8 mouse cellular contexts compared by ENCODE assay signal in the genomic region with DNA sequence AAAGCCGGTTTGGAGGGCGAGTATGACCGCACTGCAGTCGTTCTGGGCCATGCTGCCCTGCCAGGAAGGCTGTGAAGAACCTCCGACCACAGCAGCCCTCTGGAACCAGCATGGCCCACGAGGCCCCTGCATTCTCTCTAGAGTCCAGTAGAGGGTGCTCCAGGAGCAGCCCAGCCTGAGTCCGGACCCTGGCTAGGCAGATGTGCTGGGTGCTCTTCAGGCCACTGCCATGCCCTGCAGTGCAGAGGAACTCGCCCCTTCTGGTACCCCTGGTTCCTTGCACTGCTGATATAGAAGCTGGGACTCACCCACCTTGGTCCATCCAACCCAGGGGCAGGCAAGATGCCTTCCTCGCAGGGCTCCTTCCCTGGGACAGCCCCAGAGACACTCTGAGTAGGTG. TPM values are rescaled to one million over a fixed set of nuclear protein-coding genes. Genes with fewer than 3 reads are reported as not detected.
DNase-seq lines count a peak whose midpoint lies in the region; ATAC-seq and TF ChIP-seq lines count a peak whose summit lies in the region.

No protein-coding gene starts in this region.

- H3K79me2 ChIP-seq in C2C12 (ENCODE audit: control insufficient read depth, insufficient read depth), result no peaks in the 10 kb centered on the region
- H3K79me2 ChIP-seq in MEL (ENCODE audit: control insufficient read depth, insufficient read depth, low read length, poor library complexity), result no peaks in the 10 kb centered on the region

- H3K4me3 ChIP-seq in C2C12 (ENCODE audit: insufficient read depth, poor library complexity, severe bottlenecking) (no peak overlapping the region), MEL (ENCODE audit: control insufficient read depth in 1 of 2, insufficient read depth in 1 of 2, low read depth in 2 of 2, low read length in 2 of 2) (no peak overlapping the region)
- no peak overlapping the region for H3K4me3 ChIP-seq in forebrain, embryonic 16.5 days (replicated peaks; ENCODE audit: low read length)
- H3K4me3 ChIP-seq in liver, embryonic 11.5 days (ENCODE audit: low read depth, low read length), result no peak overlapping the region
- no peak overlapping the region for H3K4me3 ChIP-seq in neural tube, embryonic 11.5 days (ENCODE audit: low read depth, low read length)

- WGBS in forebrain, embryonic 16.5 days, result 13% methylated on average over 9 of the region's 9 CpGs
- 12% methylated on average over 9 of the region's 9 CpGs for WGBS in liver, embryonic 11.5 days
- WGBS in neural tube, embryonic 11.5 days, result 16% methylated on average over 9 of the region's 9 CpGs

- no peak for TF ChIP-seq EP300 in MEL (IDR thresholded peaks at IDR 0.05; ENCODE audit: low read depth in 1 of 2, low read length in 2 of 2)

- no peaks in the 10 kb centered on the region for H3K4me1 ChIP-seq in MEL (ENCODE audit: control insufficient read depth in 1 of 2, insufficient read depth in 2 of 2, low read length in 2 of 2)
- no peaks in the 10 kb centered on the region for H3K4me1 ChIP-seq in forebrain, embryonic 16.5 days (replicated peaks; ENCODE audit: control insufficient read depth, insufficient read depth, low read length)
- H3K4me1 ChIP-seq in liver, embryonic 11.5 days (replicated peaks; ENCODE audit: control insufficient read depth, insufficient read depth, low read length), result no peaks in the 10 kb centered on the region
- no peaks in the 10 kb centered on the region for H3K4me1 ChIP-seq in neural tube, embryonic 11.5 days (ENCODE audit: control insufficient read depth, insufficient read depth, low read length)

- ATAC-seq in forebrain, embryonic 16.5 days, result peak; percentile 73
- peak; percentile 47; the same call in 1 of the 2 replicates for ATAC-seq in liver, embryonic 11.5 days (replicated peaks; ENCODE audit: low FRiP score)
- ATAC-seq in neural tube, embryonic 11.5 days (ENCODE audit: insufficient read depth, low FRiP score, low TSS enrichment), result peak; percentile 78
- no peak; the same call in 1 of the 2 replicates for ATAC-seq in monocyte, adult 5-6 weeks (replicated peaks; ENCODE audit: insufficient number of reproducible peaks, low FRiP score, low TSS enrichment, poor library complexity, severe bottlenecking)

- no peaks in the 10 kb centered on the region for H3K9me3 ChIP-seq in MEL (replicated peaks; ENCODE audit: insufficient read depth, low read length)
- no peaks in the 10 kb centered on the region; the same call in 1 of the 2 replicates for H3K9me3 ChIP-seq in forebrain, embryonic 16.5 days (ENCODE audit: control insufficient read depth, low read length)
- H3K9me3 ChIP-seq in liver, embryonic 11.5 days (ENCODE audit: control insufficient read depth, low read length), result no peaks in the 10 kb centered on the region
- H3K9me3 ChIP-seq in neural tube, embryonic 11.5 days (ENCODE audit: control insufficient read depth, low read length), result no peaks in the 10 kb centered on the region

- H3K79me3 ChIP-seq in C2C12 (ENCODE audit: low read depth), result no peaks in the 10 kb centered on the region

- H3K27me3 ChIP-seq in C2C12 (ENCODE audit: control insufficient read depth, insufficient read depth, insufficient read length) (peaks cover 88% of the 10 kb centered on the region), MEL (ENCODE audit: control insufficient read depth in 1 of 2, insufficient read depth in 2 of 2, low read length in 2 of 2) (peaks cover 3 to 10% of the 10 kb centered on the region in 2 experiments)
- no peaks in the 10 kb centered on the region for H3K27me3 ChIP-seq in forebrain, embryonic 16.5 days (replicated peaks; ENCODE audit: control insufficient read depth, insufficient read depth, low read length)
- no peaks in the 10 kb centered on the region for H3K27me3 ChIP-seq in liver, embryonic 11.5 days (replicated peaks; ENCODE audit: control insufficient read depth, insufficient read depth, low read length)
- no peaks in the 10 kb centered on the region for H3K27me3 ChIP-seq in neural tube, embryonic 11.5 days (ENCODE audit: control insufficient read depth, insufficient read depth, low read length)

- peak; percentile 79 for TF ChIP-seq RAD21 in MEL (IDR thresholded peaks at IDR 0.05; ENCODE audit: low read depth, low read length)

- peak; percentile 91 for TF ChIP-seq CTCF in C2C12 (IDR thresholded peaks at IDR 0.05; ENCODE audit: control insufficient read depth, insufficient read depth, insufficient read length)
- TF ChIP-seq CTCF in MEL (IDR thresholded peaks at IDR 0.05 in 2 of 3, conservative IDR thresholded peaks at IDR 0.05 in 1 of 3; ENCODE audit: control insufficient read depth in 1 of 3, insufficient read depth in 1 of 3, low read depth in 2 of 3, low read length in 3 of 3, poor library complexity in 1 of 3, severe bottlenecking in 1 of 3), result peak; percentile 75 to 90 (median 84)

- no peak overlapping the region for H3K9ac ChIP-seq in MEL (ENCODE audit: control insufficient read depth, low read depth, low read length, poor library complexity, severe bottlenecking)
- H3K9ac ChIP-seq in forebrain, embryonic 16.5 days (replicated peaks; ENCODE audit: low read depth, low read length), result no peak overlapping the region
- H3K9ac ChIP-seq in liver, embryonic 11.5 days (ENCODE audit: low read depth, low read length), result no peak overlapping the region
- H3K9ac ChIP-seq in neural tube, embryonic 11.5 days (ENCODE audit: low read length), result no peak overlapping the region

- no peak for TF ChIP-seq POLR2A in MEL (IDR thresholded peaks at IDR 0.05; ENCODE audit: control insufficient read depth in 1 of 2, insufficient read depth in 1 of 2, low read depth in 1 of 2, low read length in 2 of 2, poor library complexity in 1 of 2)

- H3K4me2 ChIP-seq in forebrain, embryonic 16.5 days (ENCODE audit: low read length), result no peak overlapping the region
- H3K4me2 ChIP-seq in liver, embryonic 11.5 days, result no peak overlapping the region
- H3K4me2 ChIP-seq in neural tube, embryonic 11.5 days (ENCODE audit: low read depth), result no peak overlapping the region

- H3K36me3 ChIP-seq in C2C12 (ENCODE audit: control insufficient read depth, insufficient read depth), result no peaks in the 10 kb centered on the region
- H3K36me3 ChIP-seq in MEL (ENCODE audit: control insufficient read depth in 1 of 2, insufficient read depth in 2 of 2, low read length in 2 of 2), result no peaks in the 10 kb centered on the region
- H3K36me3 ChIP-seq in forebrain, embryonic 16.5 days (ENCODE audit: control insufficient read depth, insufficient read depth), result peaks cover 4% of the 10 kb centered on the region; the same call in 1 of the 2 replicates
- no peaks in the 10 kb centered on the region for H3K36me3 ChIP-seq in liver, embryonic 11.5 days (ENCODE audit: control insufficient read depth, insufficient read depth, low read length)
- no peaks in the 10 kb centered on the region for H3K36me3 ChIP-seq in neural tube, embryonic 11.5 days (ENCODE audit: control insufficient read depth, insufficient read depth, low read length)

- no peak overlapping the region for H3K27ac ChIP-seq in MEL (ENCODE audit: control insufficient read depth, low read depth, low read length)
- H3K27ac ChIP-seq in forebrain, embryonic 16.5 days (ENCODE audit: low read length), result no peak overlapping the region
- H3K27ac ChIP-seq in liver, embryonic 11.5 days (ENCODE audit: low read depth, low read length), result no peak overlapping the region
- no peak overlapping the region for H3K27ac ChIP-seq in neural tube, embryonic 11.5 days (ENCODE audit: low read depth, low read length)

- no peak overlapping the region for H3ac ChIP-seq in C2C12 (ENCODE audit: control insufficient read depth, insufficient read length, low read depth)

- DNase-seq in MEL (ENCODE audit: low read depth, low spot score), result peak; percentile 62
- peak; percentile 21 for DNase-seq in cerebellum, adult 9-10 months
- peak; percentile 49 for DNase-seq in induced T-regulatory cell, adult 2 months (ENCODE audit: low read depth)
- peak; percentile 65 for DNase-seq in liver, embryonic 11.5 days (ENCODE audit: low spot score)
- DNase-seq in neural tube, embryonic 11.5 days (ENCODE audit: low spot score), result peak; percentile 81

TF ChIP-seq in C2C12, 6 proteins besides CTCF, POLR2A, EP300 and RAD21:
- TF ChIP-seq MYOD1 (IDR thresholded peaks at IDR 0.05; ENCODE audit: control insufficient read depth, insufficient read length, low read depth) (no peak), MAX (IDR thresholded peaks at IDR 0.05) (peak; percentile 61), FOSL1 (IDR thresholded peaks at IDR 0.05; ENCODE audit: insufficient read depth, low read length, poor library complexity, severe bottlenecking) (no peak), CEBPB (IDR thresholded peaks at IDR 0.05; ENCODE audit: low read depth) (no peak)

TF ChIP-seq in MEL, 35 proteins besides CTCF, POLR2A, EP300 and RAD21:
- TF ChIP-seq USF2 (IDR thresholded peaks at IDR 0.05; ENCODE audit: borderline replicate concordance in 1 of 2, insufficient read depth in 1 of 2, low read depth in 1 of 2, low read length in 2 of 2) (no peak), SMC3 (IDR thresholded peaks at IDR 0.05; ENCODE audit: low read depth, low read length) (peak; percentile 84), ZC3H11A (IDR thresholded peaks at IDR 0.05; ENCODE audit: low read depth, low read length) (peak; percentile 63)
TF ChIP-seq in MEL: peak in this region for 2.

RNA-seq across cellular contexts. Expression of a gene that starts 50.5 kb away (rescaled TPM):
- 0.02 TPM for polyA plus RNA-seq in C2C12 (2012; fragmentation: generic; extraction: Trizol)
- not detected in 2 replicates for total RNA-seq in MEL (2012; rRNA removed)
- not detected for polyA plus RNA-seq in MEL (2012; ENCODE audit: insufficient read depth in 1 of 2, insufficient read length in 2 of 2, low read depth in 1 of 2, low replicate concordance in 2 of 2, missing spikeins in 1 of 2)
- 11.4 and 13.6 TPM in 2 replicates for polyA plus RNA-seq in forebrain, embryonic 16.5 days (2015; fragmentation: Nextera tagmentation; extraction: Ambion mirVana)
- polyA plus RNA-seq in liver, embryonic 11.5 days (2014; fragmentation: Nextera tagmentation; extraction: Ambion mirVana), result 0.10 and 0.21 TPM in 2 replicates
- 1.9 and 2.0 TPM in 2 replicates for polyA plus RNA-seq in neural tube, embryonic 11.5 days (2014; fragmentation: Nextera tagmentation; extraction: Ambion mirVana)
- total RNA-seq in monocyte, adult 5-6 weeks (2017), result not detected in 3 replicates

Comparison
In these comparisons a context has a peak if more than half of its experiments do, and no peak if none do; other contexts are left out.
1. DNase-seq: peak in every context shown above with its lines; median percentile 81 in neural tube, embryonic 11.5 days; 65 in liver, embryonic 11.5 days; 62 in MEL; 49 in induced T-regulatory cell, adult 2 months; 21 in cerebellum, adult 9-10 months.